ENCODE assay signal across 10 mouse cellular contexts in genomic region chr7:44888256-44889105, GRCm38 (mm10). TPM values are rescaled to one million over a fixed set of nuclear protein-coding genes. Genes with fewer than 3 reads are reported as not detected.
DNase-seq lines count a peak whose midpoint lies in the region; ATAC-seq and TF ChIP-seq lines count a peak whose summit lies in the region.
"Had no signal": no experiment of that assay in that cellular context is flagged by ENCODE, and none has a peak within 500 bp of the region (broad histone marks: within the 10 kb centered on the region; RNA-seq: fewer than 3 reads in every experiment).

No protein-coding gene starts in this region.

- H3K4me2 ChIP-seq in liver, embryonic 13.5 days: no peak overlapping the region
- no peak overlapping the region for H3K4me2 ChIP-seq in liver, embryonic 11.5 days

- peak overlapping the region; percentile 43; the same call in 1 of the 2 replicates for H3K27ac ChIP-seq in liver, embryonic 13.5 days
- no peak overlapping the region for H3K27ac ChIP-seq in liver, embryonic 11.5 days (ENCODE audit: low read depth, low read length)
- H3K27ac ChIP-seq in olfactory bulb, adult 2 months (ENCODE audit: insufficient read depth, low read depth, low read length): peak overlapping the region; percentile 24; the same call in 1 of the 2 replicates

- H3K4me1 ChIP-seq in liver, embryonic 13.5 days (replicated peaks): peaks cover 58% of the 10 kb centered on the region
- H3K4me1 ChIP-seq in liver, embryonic 11.5 days (replicated peaks; ENCODE audit: control insufficient read depth, insufficient read depth, low read length): peaks cover 19% of the 10 kb centered on the region
- peaks cover 43% of the 10 kb centered on the region for H3K4me1 ChIP-seq in olfactory bulb, adult 2 months (ENCODE audit: control insufficient read depth, insufficient read depth, low read length)

- peak; percentile 45 to 56 for DNase-seq in heart, adult 18-20 months
- DNase-seq in heart, adult 8-10 months (ENCODE audit: low spot score): no peak
- no peak for DNase-seq in liver, embryonic 13.5 days
- no peak for DNase-seq in liver, embryonic 11.5 days (ENCODE audit: low spot score)
- DNase-seq in adrenal gland, postnatal 36 days: peak; percentile 47 to 60
- DNase-seq in frontal cortex, postnatal 10 days (ENCODE audit: low spot score in 2 of 2): no peak
- DNase-seq: lung, postnatal 4 days; thymus, adult 18-20 months had no signal

- no peak for ATAC-seq in liver, embryonic 13.5 days (ENCODE audit: low read depth)
- no peak for ATAC-seq in liver, embryonic 11.5 days (replicated peaks; ENCODE audit: low FRiP score)

- H3K27me3 ChIP-seq in liver, embryonic 13.5 days: no peaks in the 10 kb centered on the region
- no peaks in the 10 kb centered on the region for H3K27me3 ChIP-seq in liver, embryonic 11.5 days (replicated peaks; ENCODE audit: control insufficient read depth, insufficient read depth, low read length)

- peaks cover 53% of the 10 kb centered on the region for H3K36me3 ChIP-seq in liver, embryonic 13.5 days
- peaks cover 11% of the 10 kb centered on the region for H3K36me3 ChIP-seq in liver, embryonic 11.5 days (ENCODE audit: control insufficient read depth, insufficient read depth, low read length)

- TF ChIP-seq CTCF in olfactory bulb, adult 2 months (IDR thresholded peaks at IDR 0.05; ENCODE audit: insufficient read depth, low read depth, low read length): no peak

- H3K9me3 ChIP-seq in liver, embryonic 13.5 days (replicated peaks): no peaks in the 10 kb centered on the region
- no peaks in the 10 kb centered on the region for H3K9me3 ChIP-seq in liver, embryonic 11.5 days (ENCODE audit: control insufficient read depth, low read length)

- WGBS in liver, embryonic 13.5 days (ENCODE audit: insufficient replicate concordance): 72% methylated on average over 13 of the region's 13 CpGs
- 81% methylated on average over 13 of the region's 13 CpGs for WGBS in liver, embryonic 11.5 days
- WGBS in olfactory bulb, adult 2 months: 35% methylated on average over 13 of the region's 13 CpGs

- no peak for TF ChIP-seq POLR2A in olfactory bulb, adult 2 months (IDR thresholded peaks at IDR 0.05; ENCODE audit: insufficient read depth, low read depth, low read length)

- no peak overlapping the region for H3K4me3 ChIP-seq in liver, embryonic 13.5 days (replicated peaks)
- H3K4me3 ChIP-seq in liver, embryonic 11.5 days (ENCODE audit: low read depth, low read length): no peak overlapping the region
- H3K4me3 ChIP-seq in olfactory bulb, adult 2 months (ENCODE audit: insufficient read depth, low read depth, low read length): no peak overlapping the region
- H3K4me3 ChIP-seq: myocyte had no signal

- H3K9ac ChIP-seq in liver, embryonic 13.5 days: no peak overlapping the region
- no peak overlapping the region for H3K9ac ChIP-seq in liver, embryonic 11.5 days (ENCODE audit: low read depth, low read length)

RNA-seq across cellular contexts. Expression of gene Med25, which starts 4.0 kb away (rescaled TPM):
- 10 to 100 TPM; 75.9 to 79.8 TPM for total RNA-seq in heart, adult 18-20 months (2021)
- 10 to 100 TPM; 79.8 to 88.1 (median 85.0) TPM for total RNA-seq in heart, adult 8-10 months (2022)
- polyA plus RNA-seq in liver, embryonic 13.5 days (2015; fragmentation: Nextera tagmentation; extraction: Ambion mirVana): 47.2 and 51.2 TPM in 2 replicates
- 66.8 and 72.5 TPM in 2 replicates for polyA plus RNA-seq in liver, embryonic 11.5 days (2014; fragmentation: Nextera tagmentation; extraction: Ambion mirVana)
- 10 to 100 TPM; 86.1 to 97.1 TPM for total RNA-seq in adrenal gland, postnatal 36 days (2021)
- polyA plus RNA-seq in olfactory bulb, adult 2 months (2012; ENCODE audit: insufficient read depth, insufficient read length, low replicate concordance, missing spikeins): not detected in 2 replicates

RNA-seq across cellular contexts. Expression of gene Fuz, which starts 7.4 kb away (rescaled TPM):
- 10 to 100 TPM; 15.4 to 16.8 TPM for total RNA-seq in heart, adult 18-20 months (2021)
- 10 to 100 TPM; 14.9 to 18.5 (median 17.4) TPM for total RNA-seq in heart, adult 8-10 months (2022)
- polyA plus RNA-seq in liver, embryonic 13.5 days (2015; fragmentation: Nextera tagmentation; extraction: Ambion mirVana): 7.2 and 7.5 TPM in 2 replicates
- polyA plus RNA-seq in liver, embryonic 11.5 days (2014; fragmentation: Nextera tagmentation; extraction: Ambion mirVana): 15.5 and 17.6 TPM in 2 replicates
- 10 to 100 TPM; 24.9 to 25.8 TPM for total RNA-seq in adrenal gland, postnatal 36 days (2021)
- polyA plus RNA-seq in olfactory bulb, adult 2 months (2012; ENCODE audit: insufficient read depth, insufficient read length, low replicate concordance, missing spikeins): not detected in 2 replicates

RNA-seq across cellular contexts. Expression of gene Ptov1, which starts 18.9 kb away (rescaled TPM):
- total RNA-seq in heart, adult 18-20 months (2021): 100 to 1,000 TPM; 173 to 184 TPM
- total RNA-seq in heart, adult 8-10 months (2022): 100 to 1,000 TPM; 178 to 199 (median 189) TPM
- polyA plus RNA-seq in liver, embryonic 13.5 days (2015; fragmentation: Nextera tagmentation; extraction: Ambion mirVana): 50.4 and 57.0 TPM in 2 replicates
- polyA plus RNA-seq in liver, embryonic 11.5 days (2014; fragmentation: Nextera tagmentation; extraction: Ambion mirVana): 162 and 164 TPM in 2 replicates
- 100 to 1,000 TPM; 215 to 274 TPM for total RNA-seq in adrenal gland, postnatal 36 days (2021)
- polyA plus RNA-seq in olfactory bulb, adult 2 months (2012; ENCODE audit: insufficient read depth, insufficient read length, low replicate concordance, missing spikeins): not detected in 2 replicates

RNA-seq across cellular contexts. Expression of gene Pnkp, which starts 31.5 kb away (rescaled TPM):
- total RNA-seq in heart, adult 18-20 months (2021): 10 to 100 TPM; 16.5 to 19.4 TPM
- 10 to 100 TPM; 17.8 to 20.6 (median 19.6) TPM for total RNA-seq in heart, adult 8-10 months (2022)
- polyA plus RNA-seq in liver, embryonic 13.5 days (2015; fragmentation: Nextera tagmentation; extraction: Ambion mirVana): 22.8 and 24.2 TPM in 2 replicates
- 30.9 and 32.5 TPM in 2 replicates for polyA plus RNA-seq in liver, embryonic 11.5 days (2014; fragmentation: Nextera tagmentation; extraction: Ambion mirVana)
- 10 to 100 TPM; 41.7 to 50.6 TPM for total RNA-seq in adrenal gland, postnatal 36 days (2021)
- polyA plus RNA-seq in olfactory bulb, adult 2 months (2012; ENCODE audit: insufficient read depth, insufficient read length, low replicate concordance, missing spikeins): not detected in 2 replicates

RNA-seq across cellular contexts. Expression of gene Tbc1d17, which starts 39.6 kb away (rescaled TPM):
- total RNA-seq in heart, adult 18-20 months (2021): 10 to 100 TPM; 36.7 to 57.6 TPM
- 10 to 100 TPM; 40.7 to 59.5 (median 51.5) TPM for total RNA-seq in heart, adult 8-10 months (2022)
- 29.0 and 30.0 TPM in 2 replicates for polyA plus RNA-seq in liver, embryonic 13.5 days (2015; fragmentation: Nextera tagmentation; extraction: Ambion mirVana)
- 50.5 and 53.3 TPM in 2 replicates for polyA plus RNA-seq in liver, embryonic 11.5 days (2014; fragmentation: Nextera tagmentation; extraction: Ambion mirVana)
- total RNA-seq in adrenal gland, postnatal 36 days (2021): 10 to 100 TPM; 54.1 to 73.4 TPM
- not detected in 2 replicates for polyA plus RNA-seq in olfactory bulb, adult 2 months (2012; ENCODE audit: insufficient read depth, insufficient read length, low replicate concordance, missing spikeins)

Comparison
In these comparisons a context has a peak if more than half of its experiments do, and no peak if none do; other contexts are left out.
1. DNase-seq: peak in heart, adult 18-20 months (2 of 2) and adrenal gland, postnatal 36 days (2 of 2); none in heart, adult 8-10 months (single experiment), liver, embryonic 13.5 days (single experiment), liver, embryonic 11.5 days (single experiment) and frontal cortex, postnatal 10 days (0 of 2).